ENCODE assay signal across 9 mouse cellular contexts in genomic region chr14:60554222-60554740, GRCm38 (mm10).
DNase-seq lines count a peak whose midpoint lies in the region; ATAC-seq lines count a peak whose summit lies in the region.
"Had no signal": no experiment of that assay in that cellular context is flagged by ENCODE, and none has a peak within 500 bp of the region (broad histone marks: within the 10 kb centered on the region; RNA-seq: fewer than 3 reads in every experiment).

No protein-coding gene starts in this region.

- no peaks in the 10 kb centered on the region for H3K27me3 ChIP-seq in embryonic facial prominence, embryonic 10.5 days (replicated peaks; ENCODE audit: low read depth, poor library complexity, severe bottlenecking)
- no peaks in the 10 kb centered on the region for H3K27me3 ChIP-seq in hindbrain, embryonic 16.5 days (replicated peaks; ENCODE audit: control insufficient read depth, insufficient read depth, low read length)
- no peaks in the 10 kb centered on the region for H3K27me3 ChIP-seq in neural tube, embryonic 13.5 days
- no peaks in the 10 kb centered on the region for H3K27me3 ChIP-seq in intestine, embryonic 16.5 days (replicated peaks; ENCODE audit: control insufficient read depth, insufficient read depth, low read length)
- H3K27me3 ChIP-seq: stomach, embryonic 15.5 days had no signal

- H3K9me3 ChIP-seq in embryonic facial prominence, embryonic 10.5 days: no peaks in the 10 kb centered on the region
- no peaks in the 10 kb centered on the region for H3K9me3 ChIP-seq in hindbrain, embryonic 16.5 days (ENCODE audit: control insufficient read depth, low read length)
- H3K9me3 ChIP-seq in neural tube, embryonic 13.5 days: no peaks in the 10 kb centered on the region
- no peaks in the 10 kb centered on the region for H3K9me3 ChIP-seq in intestine, embryonic 16.5 days (ENCODE audit: control insufficient read depth, low read length)
- H3K9me3 ChIP-seq: stomach, embryonic 15.5 days had no signal

- ATAC-seq in hindbrain, embryonic 16.5 days: peak; percentile 96
- peak; percentile 92 for ATAC-seq in neural tube, embryonic 13.5 days (ENCODE audit: low read depth)
- ATAC-seq in intestine, embryonic 16.5 days: no peak
- no peak for ATAC-seq in erythroblast, adult 5-6 weeks (replicated peaks; ENCODE audit: low FRiP score, poor library complexity, severe bottlenecking)

- H3K9ac ChIP-seq in hindbrain, embryonic 16.5 days (ENCODE audit: low read depth, low read length): no peak overlapping the region
- no peak overlapping the region for H3K9ac ChIP-seq in neural tube, embryonic 13.5 days
- H3K9ac ChIP-seq in intestine, embryonic 16.5 days (ENCODE audit: low read depth, low read length): no peak overlapping the region
- H3K9ac ChIP-seq: stomach, embryonic 15.5 days had no signal

- H3K27ac ChIP-seq in embryonic facial prominence, embryonic 10.5 days (replicated peaks): peak overlapping the region; percentile 83
- H3K27ac ChIP-seq in hindbrain, embryonic 16.5 days (ENCODE audit: low read depth, low read length): peak overlapping the region; percentile 80
- H3K27ac ChIP-seq in neural tube, embryonic 13.5 days (replicated peaks): peak overlapping the region; percentile 70
- H3K27ac ChIP-seq in intestine, embryonic 16.5 days (ENCODE audit: low read length): no peak overlapping the region
- H3K27ac ChIP-seq: stomach, embryonic 15.5 days had no signal

- peaks cover 41% of the 10 kb centered on the region for H3K4me1 ChIP-seq in embryonic facial prominence, embryonic 10.5 days
- H3K4me1 ChIP-seq in hindbrain, embryonic 16.5 days (ENCODE audit: control insufficient read depth, insufficient read depth, low read depth, low read length): peaks cover 15% of the 10 kb centered on the region
- peaks cover 36% of the 10 kb centered on the region for H3K4me1 ChIP-seq in neural tube, embryonic 13.5 days (replicated peaks)
- H3K4me1 ChIP-seq in intestine, embryonic 16.5 days (ENCODE audit: control insufficient read depth, insufficient read depth, low read length): no peaks in the 10 kb centered on the region; the same call in 1 of the 2 replicates
- H3K4me1 ChIP-seq: stomach, embryonic 15.5 days had no signal

- DNase-seq in R1 (ENCODE audit: low read depth, low spot score): peak; percentile 85
- peak; percentile 63 for DNase-seq in embryonic facial prominence, embryonic 10.5 days (ENCODE audit: low spot score)
- DNase-seq in left cerebral cortex, adult 18-20 months (ENCODE audit: low spot score in 2 of 2): peak; percentile 57 to 80
- DNase-seq in adrenal gland, adult 2 months: no peak

- H3K4me2 ChIP-seq in hindbrain, embryonic 16.5 days (ENCODE audit: low read length): peak overlapping the region; percentile 41
- peak overlapping the region; percentile 41 for H3K4me2 ChIP-seq in neural tube, embryonic 13.5 days
- no peak overlapping the region for H3K4me2 ChIP-seq in intestine, embryonic 16.5 days (ENCODE audit: low read depth, low read length)
- H3K4me2 ChIP-seq: stomach, embryonic 15.5 days had no signal

- peak overlapping the region; percentile 28 for H3K4me3 ChIP-seq in embryonic facial prominence, embryonic 10.5 days
- H3K4me3 ChIP-seq in hindbrain, embryonic 16.5 days (ENCODE audit: low read length): no peak overlapping the region
- H3K4me3 ChIP-seq in neural tube, embryonic 13.5 days: no peak overlapping the region
- no peak overlapping the region for H3K4me3 ChIP-seq in intestine, embryonic 16.5 days (ENCODE audit: low read length)
- H3K4me3 ChIP-seq: stomach, embryonic 15.5 days had no signal

- H3K36me3 ChIP-seq in embryonic facial prominence, embryonic 10.5 days (replicated peaks): no peaks in the 10 kb centered on the region
- no peaks in the 10 kb centered on the region for H3K36me3 ChIP-seq in hindbrain, embryonic 16.5 days (ENCODE audit: control insufficient read depth, insufficient read depth, low read length)
- no peaks in the 10 kb centered on the region for H3K36me3 ChIP-seq in neural tube, embryonic 13.5 days
- H3K36me3 ChIP-seq in intestine, embryonic 16.5 days (ENCODE audit: control insufficient read depth, insufficient read depth, low read length): no peaks in the 10 kb centered on the region
- H3K36me3 ChIP-seq: stomach, embryonic 15.5 days had no signal

- 12% methylated on average over 6 of the region's 6 CpGs for WGBS in embryonic facial prominence, embryonic 10.5 days
- WGBS in hindbrain, embryonic 16.5 days: 6% methylated on average over 6 of the region's 6 CpGs
- WGBS in neural tube, embryonic 13.5 days: 5% methylated on average over 6 of the region's 6 CpGs
- WGBS in intestine, embryonic 16.5 days: 21% methylated on average over 6 of the region's 6 CpGs

Comparison
In these comparisons a context has a peak if more than half of its experiments do, and no peak if none do; other contexts are left out.
1. ATAC-seq: peak in hindbrain, embryonic 16.5 days (single experiment) and neural tube, embryonic 13.5 days (single experiment); none in intestine, embryonic 16.5 days (single experiment) and erythroblast, adult 5-6 weeks (single experiment).